Mouse (Mus musculus): Measurements from ENCODE around the gene Sgsh. TPM values are rescaled to one million over a fixed set of nuclear protein-coding genes. Genes with fewer than 3 reads are reported as not detected.

Gene Sgsh
- total and polyA plus RNA-seq, 2 experiments = 2.1 to 11.9 TPM

DNA sequence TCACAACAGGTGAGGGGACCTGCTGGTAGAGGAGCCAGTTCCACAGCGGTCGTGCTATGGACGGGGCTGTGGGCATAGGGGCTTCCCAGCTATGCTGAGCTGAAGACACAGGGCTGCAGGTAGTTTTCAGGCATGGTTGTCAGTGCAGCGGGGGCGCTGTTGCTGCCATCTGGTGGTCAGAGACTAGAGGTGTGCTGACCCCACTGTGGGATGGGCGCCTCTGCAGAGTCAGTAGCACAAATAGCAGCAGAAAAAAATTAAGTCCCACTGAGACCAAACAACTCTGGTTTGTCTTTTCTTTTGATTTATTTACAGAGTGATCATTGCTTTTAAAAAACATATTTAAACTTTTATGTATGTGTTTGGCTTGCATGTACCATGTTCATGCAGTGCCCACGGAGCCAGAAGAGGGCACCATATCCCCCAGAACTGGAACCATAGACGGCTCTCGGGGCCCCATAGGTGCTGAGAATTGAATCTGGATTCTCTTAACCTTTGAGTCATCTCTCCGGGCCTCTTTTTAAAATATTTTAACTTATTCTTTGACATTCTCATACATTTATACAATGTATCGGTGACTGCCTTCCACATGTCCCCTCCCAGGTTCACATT lies 8.3 kb upstream of the Sgsh start:
- TF ChIP-seq CTCF (IDR thresholded peaks at IDR 0.05; ENCODE audit: low read depth, low read length) (peak; percentile 96), POLR2A (IDR thresholded peaks at IDR 0.05; ENCODE audit: extremely low read depth, insufficient read depth, low read length) (no peak)
- Histone ChIP-seq H3K36me3 (ENCODE audit: control insufficient read depth, insufficient read depth, low read length) (peaks cover 4% of the 10 kb centered on the region; the same call in 1 of the 2 replicates), H3K4me3 (ENCODE audit: insufficient read depth, low read depth, low read length) (no peak overlapping the region), H3K9ac (ENCODE audit: low read depth, low read length) (no peak overlapping the region), H3K4me1 (ENCODE audit: control insufficient read depth, insufficient read depth, low read length) (no peaks in the 10 kb centered on the region), H3K27me3 (ENCODE audit: control insufficient read depth, insufficient read depth, low read length) (no peaks in the 10 kb centered on the region), H3K27ac (replicated peaks; ENCODE audit: insufficient read depth, low read depth, low read length) (no peak overlapping the region), H3K79me2 (ENCODE audit: control insufficient read depth, insufficient read depth, low read length) (no peaks in the 10 kb centered on the region)
- peak; percentile 29 for DNase-seq (ENCODE audit: extremely low read depth, low read depth, low spot score)
- 40% methylated on average over 11 of the region's 11 CpGs for WGBS

DNA sequence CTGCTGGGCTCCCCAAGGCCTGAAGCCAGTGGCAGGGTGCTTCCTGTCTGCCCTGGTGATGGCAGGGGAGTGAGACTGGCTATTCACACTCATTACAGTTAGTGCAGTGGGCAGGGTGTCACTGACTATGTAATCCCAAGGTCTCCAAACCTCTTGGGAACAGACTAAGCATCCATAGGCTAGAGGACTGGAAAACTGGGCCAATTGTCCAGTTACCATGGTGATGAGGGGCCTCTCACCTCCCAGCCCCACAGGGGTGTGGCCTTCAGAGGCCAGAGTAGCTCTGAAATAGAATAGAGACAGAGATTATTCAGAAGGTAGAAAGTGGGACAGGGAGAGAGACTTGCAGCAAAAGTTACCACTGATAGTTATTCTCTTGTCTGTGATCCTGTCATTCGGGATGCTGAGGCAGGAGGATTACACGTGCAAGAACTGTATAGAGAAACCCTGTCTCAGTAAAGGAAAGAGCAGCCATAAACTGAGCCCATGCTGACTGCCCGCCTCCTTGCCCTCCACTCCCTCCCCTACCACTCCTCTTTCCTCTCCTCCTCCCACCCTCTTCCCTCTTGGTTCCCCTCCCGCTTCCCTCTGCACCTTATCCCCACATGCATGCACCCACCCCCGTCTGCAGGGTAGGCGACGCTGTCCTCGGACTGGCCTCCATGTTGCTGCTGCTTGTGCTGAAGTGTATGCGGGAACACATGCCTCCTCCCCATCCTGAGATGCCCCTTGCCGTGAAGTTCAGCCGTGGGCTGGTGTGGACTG lies 7.6 kb upstream of the Sgsh start:
- DNase-seq (ENCODE audit: extremely low read depth, low read depth, low spot score) = no peak
- no peak overlapping the region for H3K4me3 ChIP-seq (ENCODE audit: insufficient read depth, low read depth, low read length)
- WGBS = 59% methylated on average over 11 of the region's 11 CpGs
- H3K79me2 ChIP-seq (ENCODE audit: control insufficient read depth, insufficient read depth, low read length) = no peaks in the 10 kb centered on the region
- no peaks in the 10 kb centered on the region for H3K4me1 ChIP-seq (ENCODE audit: control insufficient read depth, insufficient read depth, low read length)
- H3K36me3 ChIP-seq (ENCODE audit: control insufficient read depth, insufficient read depth, low read length) = peaks cover 4% of the 10 kb centered on the region; the same call in 1 of the 2 replicates
- H3K27ac ChIP-seq (replicated peaks; ENCODE audit: insufficient read depth, low read depth, low read length) = no peak overlapping the region
- no peak for TF ChIP-seq CTCF (IDR thresholded peaks at IDR 0.05; ENCODE audit: low read depth, low read length)
- TF ChIP-seq POLR2A (IDR thresholded peaks at IDR 0.05; ENCODE audit: extremely low read depth, insufficient read depth, low read length) = no peak
- H3K9ac ChIP-seq (ENCODE audit: low read depth, low read length) = no peak overlapping the region
- H3K27me3 ChIP-seq (ENCODE audit: control insufficient read depth, insufficient read depth, low read length) = no peaks in the 10 kb centered on the region

DNA sequence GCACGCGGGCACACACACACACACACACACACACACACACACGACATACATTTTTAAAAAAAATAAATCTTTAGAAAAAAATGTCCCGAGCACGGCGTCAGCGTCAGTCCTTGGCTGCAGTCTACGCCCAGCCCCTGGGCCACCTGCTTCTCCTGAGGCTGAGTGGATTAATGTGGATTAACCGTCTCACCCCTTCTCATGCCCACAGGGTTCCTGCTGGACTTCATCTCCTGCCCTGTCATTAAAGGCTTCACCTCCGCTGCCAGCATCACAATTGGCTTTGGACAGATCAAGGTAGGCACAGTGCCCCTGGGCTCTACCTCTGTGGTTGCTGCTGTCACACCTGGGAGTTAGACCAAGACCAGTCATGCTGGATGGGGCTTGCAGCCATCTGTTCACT lies 3.8 kb upstream of the Sgsh start:
- H3K36me3 ChIP-seq (ENCODE audit: control insufficient read depth, insufficient read depth, low read length) = no peaks in the 10 kb centered on the region
- H3K27ac ChIP-seq (replicated peaks; ENCODE audit: insufficient read depth, low read depth, low read length) = no peak overlapping the region
- no peak overlapping the region for H3K4me3 ChIP-seq (ENCODE audit: insufficient read depth, low read depth, low read length)
- DNase-seq (ENCODE audit: extremely low read depth, low read depth, low spot score) = no peak
- H3K79me2 ChIP-seq (ENCODE audit: control insufficient read depth, insufficient read depth, low read length) = no peaks in the 10 kb centered on the region
- TF ChIP-seq CTCF (IDR thresholded peaks at IDR 0.05; ENCODE audit: low read depth, low read length) = no peak
- no peak for TF ChIP-seq POLR2A (IDR thresholded peaks at IDR 0.05; ENCODE audit: extremely low read depth, insufficient read depth, low read length)
- no peaks in the 10 kb centered on the region for H3K27me3 ChIP-seq (ENCODE audit: control insufficient read depth, insufficient read depth, low read length)
- H3K4me1 ChIP-seq (ENCODE audit: control insufficient read depth, insufficient read depth, low read length) = peaks cover 7% of the 10 kb centered on the region; the same call in 1 of the 2 replicates
- H3K9ac ChIP-seq (ENCODE audit: low read depth, low read length) = no peak overlapping the region
- WGBS = 94% methylated on average over 10 of the region's 10 CpGs

DNA sequence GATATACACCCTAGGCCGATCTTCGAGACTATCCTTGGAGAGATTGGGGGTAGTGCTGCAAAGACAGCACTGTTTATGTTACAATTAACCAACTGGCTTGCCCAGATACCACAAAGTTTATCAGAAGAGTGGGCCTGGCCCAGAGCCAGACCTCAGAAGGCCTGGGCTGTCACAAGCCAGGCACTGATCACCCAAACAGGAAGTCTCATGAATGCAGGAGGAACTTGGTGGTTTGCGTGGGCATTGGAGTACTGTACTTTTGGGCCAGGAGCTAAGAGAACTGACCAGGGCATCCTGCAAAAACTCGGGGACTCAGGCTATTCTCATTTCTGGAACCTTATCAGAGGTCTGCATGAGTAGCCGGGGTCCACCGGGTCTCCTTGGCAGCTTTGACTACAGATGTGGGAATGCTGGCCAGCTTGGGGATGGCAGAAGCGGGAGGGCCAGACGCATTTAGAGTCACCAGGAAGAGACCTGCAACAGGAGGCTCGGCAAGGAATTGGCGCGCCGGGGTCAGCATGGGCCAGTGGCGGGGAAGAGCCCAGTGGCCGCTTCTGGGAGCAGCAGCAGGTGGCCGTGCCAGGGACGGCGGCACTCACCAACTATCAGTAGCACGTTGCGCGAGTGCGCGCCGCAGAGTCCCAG lies 416 bp downstream of the Sgsh start:
- peak overlapping the region; percentile 97 for H3K4me3 ChIP-seq (ENCODE audit: insufficient read depth, low read depth, low read length)
- no peaks in the 10 kb centered on the region for H3K36me3 ChIP-seq (ENCODE audit: control insufficient read depth, insufficient read depth, low read length)
- H3K27me3 ChIP-seq (ENCODE audit: control insufficient read depth, insufficient read depth, low read length) = no peaks in the 10 kb centered on the region
- H3K27ac ChIP-seq (replicated peaks; ENCODE audit: insufficient read depth, low read depth, low read length) = peak overlapping the region; percentile 78
- peaks cover 9% of the 10 kb centered on the region for H3K4me1 ChIP-seq (ENCODE audit: control insufficient read depth, insufficient read depth, low read length)
- no peaks in the 10 kb centered on the region for H3K79me2 ChIP-seq (ENCODE audit: control insufficient read depth, insufficient read depth, low read length)
- peak; percentile 72 for DNase-seq (ENCODE audit: extremely low read depth, low read depth, low spot score)
- H3K9ac ChIP-seq (ENCODE audit: low read depth, low read length) = peak overlapping the region; percentile 93
- 0 out of 2 replicates have a peak, but pooled peaks have one; percentile 0 for TF ChIP-seq CTCF (IDR thresholded peaks at IDR 0.05; ENCODE audit: low read depth, low read length)
- no peak for TF ChIP-seq POLR2A (IDR thresholded peaks at IDR 0.05; ENCODE audit: extremely low read depth, insufficient read depth, low read length)
- 4% methylated on average over 23 of the region's 23 CpGs for WGBS

DNA sequence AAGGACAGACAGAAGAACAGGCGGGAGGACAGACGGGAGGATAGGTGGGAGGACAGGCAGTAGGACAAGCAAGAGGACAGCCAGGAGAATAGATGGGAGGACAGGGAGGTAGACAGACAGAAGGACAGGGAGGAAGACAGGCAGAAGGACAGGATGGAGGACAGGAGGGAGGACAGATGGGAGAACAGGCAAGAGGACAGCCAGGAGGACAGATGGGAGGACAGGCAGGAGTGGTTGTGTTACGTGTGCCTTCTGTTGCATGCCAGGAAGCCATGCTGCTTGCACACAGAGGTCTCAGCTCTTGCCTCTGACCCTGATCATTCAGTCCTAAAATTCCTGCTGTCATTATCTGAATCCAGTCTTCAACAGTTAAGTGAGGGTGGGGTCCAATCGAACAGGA lies 1.4 kb downstream of the Sgsh start:
- no peaks in the 10 kb centered on the region for H3K79me2 ChIP-seq (ENCODE audit: control insufficient read depth, insufficient read depth, low read length)
- no peak overlapping the region for H3K27ac ChIP-seq (replicated peaks; ENCODE audit: insufficient read depth, low read depth, low read length)
- no peaks in the 10 kb centered on the region for H3K27me3 ChIP-seq (ENCODE audit: control insufficient read depth, insufficient read depth, low read length)
- no peak overlapping the region for H3K9ac ChIP-seq (ENCODE audit: low read depth, low read length)
- TF ChIP-seq CTCF (IDR thresholded peaks at IDR 0.05; ENCODE audit: low read depth, low read length) (no peak), POLR2A (IDR thresholded peaks at IDR 0.05; ENCODE audit: extremely low read depth, insufficient read depth, low read length) (no peak)
- WGBS = 88% methylated on average over 4 of the region's 4 CpGs
- H3K4me3 ChIP-seq (ENCODE audit: insufficient read depth, low read depth, low read length) = no peak overlapping the region
- H3K36me3 ChIP-seq (ENCODE audit: control insufficient read depth, insufficient read depth, low read length) = no peaks in the 10 kb centered on the region
- peaks cover 9% of the 10 kb centered on the region for H3K4me1 ChIP-seq (ENCODE audit: control insufficient read depth, insufficient read depth, low read length)
- no peak for DNase-seq (ENCODE audit: extremely low read depth, low read depth, low spot score)
